8 mouse cellular contexts compared by ENCODE assay signal in the genomic region with DNA sequence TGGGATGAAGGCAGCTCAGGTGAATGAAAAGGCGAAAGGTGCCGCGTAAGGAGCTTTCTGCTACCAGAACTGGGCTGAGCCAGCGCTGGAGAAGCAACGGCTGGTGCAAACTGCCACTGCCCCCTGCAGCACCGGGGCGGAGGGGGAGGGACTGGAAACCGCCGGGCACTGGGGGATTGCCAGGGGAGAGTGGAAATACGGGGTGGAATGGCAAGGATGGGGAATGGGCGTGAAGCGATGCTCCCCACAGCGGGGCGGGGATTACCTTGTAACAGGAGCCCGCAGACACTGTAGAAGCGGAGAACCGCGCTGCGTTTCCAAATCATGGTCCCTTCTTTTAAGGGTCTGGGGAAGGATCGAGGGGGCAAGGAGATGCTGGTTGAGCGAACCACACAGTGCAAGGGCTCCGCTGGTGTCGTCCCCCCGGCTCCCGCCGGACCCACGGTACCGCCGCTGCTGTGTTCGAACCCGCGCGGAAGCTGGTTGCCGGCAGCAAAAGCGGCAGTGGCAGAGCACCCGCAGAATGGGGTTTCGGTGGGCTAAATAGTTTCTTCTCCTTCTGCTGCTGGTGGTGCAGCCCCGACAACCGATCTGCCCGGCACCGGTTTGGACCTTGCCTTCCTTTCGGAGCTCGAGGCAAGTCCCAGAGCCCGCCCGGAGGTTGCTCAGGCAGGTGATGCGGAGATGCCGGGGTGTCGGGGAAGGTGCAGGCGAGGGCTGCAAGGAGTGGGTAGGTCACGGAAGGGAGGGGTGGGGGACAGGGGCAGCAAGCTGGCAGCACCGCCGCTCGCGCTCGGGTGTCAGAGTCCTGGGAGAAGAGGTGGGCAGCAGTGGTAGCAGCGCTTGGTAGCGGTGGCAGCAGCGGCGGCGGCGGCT. TPM values are rescaled to one million over a fixed set of nuclear protein-coding genes. Genes with fewer than 3 reads are reported as not detected.
DNase-seq lines count a peak whose midpoint lies in the region; ATAC-seq lines count a peak whose summit lies in the region.

No protein-coding gene starts in this region.

- no peaks in the 10 kb centered on the region for H3K36me3 ChIP-seq in forebrain, embryonic 11.5 days (ENCODE audit: control insufficient read depth, insufficient read depth, low read length)
- H3K36me3 ChIP-seq in hindbrain, embryonic 11.5 days (ENCODE audit: control insufficient read depth, insufficient read depth, low read length), result no peaks in the 10 kb centered on the region
- no peaks in the 10 kb centered on the region for H3K36me3 ChIP-seq in lung, embryonic 16.5 days (ENCODE audit: control insufficient read depth, insufficient read depth, low read length)

- no peaks in the 10 kb centered on the region for H3K9me3 ChIP-seq in forebrain, embryonic 11.5 days (ENCODE audit: control insufficient read depth, low read length)
- H3K9me3 ChIP-seq in hindbrain, embryonic 11.5 days (ENCODE audit: control insufficient read depth, low read length), result no peaks in the 10 kb centered on the region
- H3K9me3 ChIP-seq in lung, embryonic 16.5 days (ENCODE audit: control insufficient read depth, low read length), result no peaks in the 10 kb centered on the region

- no peak overlapping the region for H3K27ac ChIP-seq in brown adipose tissue, adult 24 weeks (replicated peaks; ENCODE audit: low read depth, low read length)
- H3K27ac ChIP-seq in forebrain, embryonic 11.5 days (ENCODE audit: low read depth, low read length), result no peak overlapping the region
- peak overlapping the region; percentile 70; the same call in 1 of the 2 replicates for H3K27ac ChIP-seq in hindbrain, embryonic 11.5 days (ENCODE audit: low read depth, low read length)
- H3K27ac ChIP-seq in lung, embryonic 16.5 days (ENCODE audit: low read length), result no peak overlapping the region

- peak overlapping the region; percentile 75 for H3K9ac ChIP-seq in forebrain, embryonic 11.5 days (ENCODE audit: low read length)
- H3K9ac ChIP-seq in hindbrain, embryonic 11.5 days (ENCODE audit: low read depth, low read length), result peak overlapping the region; percentile 62
- peak overlapping the region; percentile 62 for H3K9ac ChIP-seq in lung, embryonic 16.5 days (ENCODE audit: low read length)

- peak overlapping the region; percentile 79 for H3K4me2 ChIP-seq in forebrain, embryonic 11.5 days (ENCODE audit: low read depth, low read length, severe bottlenecking)
- peak overlapping the region; percentile 83 for H3K4me2 ChIP-seq in hindbrain, embryonic 11.5 days (replicated peaks; ENCODE audit: low read depth, low read length)
- H3K4me2 ChIP-seq in lung, embryonic 16.5 days (ENCODE audit: low read depth, low read length), result peak overlapping the region; percentile 99

- under 1% methylated on average over 57 of the region's 61 CpGs for WGBS in forebrain, embryonic 11.5 days
- under 1% methylated on average over 57 of the region's 61 CpGs for WGBS in hindbrain, embryonic 11.5 days
- under 1% methylated on average over 51 of the region's 61 CpGs for WGBS in lung, embryonic 16.5 days

- peak overlapping the region; percentile 42 for H3K4me3 ChIP-seq in brown adipose tissue, adult 24 weeks (ENCODE audit: insufficient read depth, low read depth, low read length)
- H3K4me3 ChIP-seq in forebrain, embryonic 11.5 days (ENCODE audit: low read depth, low read length), result peak overlapping the region; percentile 67
- H3K4me3 ChIP-seq in hindbrain, embryonic 11.5 days (ENCODE audit: low read depth, low read length), result peak overlapping the region; percentile 77
- H3K4me3 ChIP-seq in lung, embryonic 16.5 days (ENCODE audit: low read length), result peak overlapping the region; percentile 71

- peaks cover 3% of the 10 kb centered on the region; the same call in 1 of the 2 replicates for H3K27me3 ChIP-seq in forebrain, embryonic 11.5 days (ENCODE audit: control insufficient read depth, insufficient read depth, low read length)
- peaks cover 2% of the 10 kb centered on the region; the same call in 1 of the 2 replicates for H3K27me3 ChIP-seq in hindbrain, embryonic 11.5 days (ENCODE audit: control insufficient read depth, insufficient read depth, low read length)
- peaks cover 13% of the 10 kb centered on the region for H3K27me3 ChIP-seq in lung, embryonic 16.5 days (ENCODE audit: control insufficient read depth, insufficient read depth, low read depth, low read length)

- H3K4me1 ChIP-seq in brown adipose tissue, adult 24 weeks (ENCODE audit: control insufficient read depth, insufficient read depth, insufficient read length, low read length), result no peaks in the 10 kb centered on the region
- peaks cover 3% of the 10 kb centered on the region; the same call in 1 of the 2 replicates for H3K4me1 ChIP-seq in forebrain, embryonic 11.5 days (replicated peaks; ENCODE audit: control insufficient read depth, insufficient read depth, low read length)
- H3K4me1 ChIP-seq in hindbrain, embryonic 11.5 days (replicated peaks; ENCODE audit: control insufficient read depth, insufficient read depth, low read length), result no peaks in the 10 kb centered on the region
- peaks cover 7% of the 10 kb centered on the region for H3K4me1 ChIP-seq in lung, embryonic 16.5 days (replicated peaks; ENCODE audit: control insufficient read depth, insufficient read depth, low read length)

- ATAC-seq in forebrain, embryonic 11.5 days (replicated peaks; ENCODE audit: low FRiP score), result peak; percentile 63
- ATAC-seq in hindbrain, embryonic 11.5 days (ENCODE audit: low FRiP score), result peak; percentile 67
- peak; percentile 52 for ATAC-seq in lung, embryonic 16.5 days (ENCODE audit: low read depth)
- ATAC-seq in monocyte, adult 5-6 weeks (replicated peaks; ENCODE audit: insufficient number of reproducible peaks, low FRiP score, low TSS enrichment, poor library complexity, severe bottlenecking), result no peak

- DNase-seq in R1 (ENCODE audit: low read depth, low spot score), result peak; percentile 56
- peak; percentile 86 for DNase-seq in forebrain, embryonic 11.5 days (ENCODE audit: low spot score)
- DNase-seq in hindbrain, embryonic 11.5 days (ENCODE audit: low spot score), result peak; percentile 75
- peak; percentile 90 to 93 for DNase-seq in layer of hippocampus, postnatal 10 days (ENCODE audit: low spot score in 2 of 2)
- DNase-seq in ovary, postnatal 36 days (ENCODE audit: low spot score), result peak; percentile 48

RNA-seq across cellular contexts. Expression of gene Cadm2, which starts 0.6 kb away (rescaled TPM):
- 0.92 and 1.5 TPM in 2 replicates for polyA plus RNA-seq in brown adipose tissue, adult 24 weeks (2012; ENCODE audit: insufficient read depth, insufficient read length, missing spikeins)
- 4.7 and 5.2 TPM in 2 replicates for polyA plus RNA-seq in forebrain, embryonic 11.5 days (2014; fragmentation: Nextera tagmentation; extraction: Ambion mirVana)
- polyA plus RNA-seq in hindbrain, embryonic 11.5 days (2014; fragmentation: Nextera tagmentation; extraction: Ambion mirVana), result 3.7 and 4.2 TPM in 2 replicates
- 100 to 1,000 TPM; 240 to 263 TPM for total RNA-seq in layer of hippocampus, postnatal 10 days (2021)
- polyA plus RNA-seq in lung, embryonic 16.5 days (2015; fragmentation: Nextera tagmentation; extraction: Ambion mirVana), result 0.36 and 0.38 TPM in 2 replicates
- total RNA-seq in monocyte, adult 5-6 weeks (2017), result not detected in 3 replicates
